Mouse (Mus musculus) heart, embryonic 13.5 days (tissue): Measurements from ENCODE around the gene Dpy19l1. TPM values are rescaled to one million over a fixed set of nuclear protein-coding genes. Genes with fewer than 3 reads are reported as not detected.

Experiments used
- ATAC-seq: fragments of 200-750 bp; cut with Nextera tagmentation; 2 replicates; pipeline ENCODE4 v1.8.0; 2017; ENCODE audit warnings: moderate TSS enrichment; ENCODE audit not compliant: insufficient number of reproducible peaks, low FRiP score, low TSS enrichment; ENCODE audit errors: extremely low read depth
- H3K27ac ChIP-seq: fragments of 300-500 bp; sonication (generic); replicated peaks from 2 replicates; pipeline ENCODE4 v1.5.1; 2015; ENCODE audit warnings: moderate library complexity, mild to moderate bottlenecking, inconsistent platforms
- H3K27me3 ChIP-seq: fragments of 300-500 bp; sonication (generic); replicated peaks from 2 replicates; pipeline ENCODE4 v1.6.1; 2015; ENCODE audit warnings: mild to moderate bottlenecking, inconsistent platforms
- H3K36me3 ChIP-seq: fragments of 300-500 bp; sonication (generic); 2 replicates; pipeline ENCODE4 v1.6.1; 2015; ENCODE audit warnings: mild to moderate bottlenecking, inconsistent platforms
- H3K4me1 ChIP-seq: fragments of 300-500 bp; sonication (generic); 2 replicates; pipeline ENCODE4 v1.6.1; 2015; ENCODE audit warnings: inconsistent platforms
- H3K4me2 ChIP-seq: fragments of 300-500 bp; sonication (generic); 2 replicates; pipeline ENCODE4 v1.6.1; 2015; ENCODE audit warnings: inconsistent platforms, mild to moderate bottlenecking, moderate library complexity
- H3K4me3 ChIP-seq: fragments of 300-500 bp; sonication (generic); 2 replicates; pipeline ENCODE4 v1.5.1; 2015; ENCODE audit warnings: moderate library complexity, mild to moderate bottlenecking, inconsistent platforms
- H3K9ac ChIP-seq: fragments of 300-500 bp; sonication (generic); 2 replicates; pipeline ENCODE4 v1.6.1; 2015; ENCODE audit warnings: inconsistent platforms, mild to moderate bottlenecking, moderate library complexity
- H3K9me3 ChIP-seq: fragments of 300-500 bp; sonication (generic); 2 replicates; pipeline ENCODE4 v1.6.1; 2016; ENCODE audit warnings: inconsistent platforms
- WGBS: fragments of 180-500 bp; shearing (Covaris S2); methylation state at CpG from one replicate; pipeline ENCODE4 v1.1.7; 2015; ENCODE audit warnings: mixed read lengths; 5-methylcytosine and 5-hydroxymethylcytosine counted together
- polyA plus RNA-seq: library from polyadenylated mRNA; unstranded; fragments of >200 nt; fragmentation: Nextera tagmentation; extraction: Ambion mirVana; gene quantifications from 2 replicates; pipeline ENCODE4 v1.2.1, GENCODE M21; 2015

The Dpy19l1 gene
- polyA plus RNA-seq, 1 experiment from 2014 or later, result 5.8 TPM

DNA sequence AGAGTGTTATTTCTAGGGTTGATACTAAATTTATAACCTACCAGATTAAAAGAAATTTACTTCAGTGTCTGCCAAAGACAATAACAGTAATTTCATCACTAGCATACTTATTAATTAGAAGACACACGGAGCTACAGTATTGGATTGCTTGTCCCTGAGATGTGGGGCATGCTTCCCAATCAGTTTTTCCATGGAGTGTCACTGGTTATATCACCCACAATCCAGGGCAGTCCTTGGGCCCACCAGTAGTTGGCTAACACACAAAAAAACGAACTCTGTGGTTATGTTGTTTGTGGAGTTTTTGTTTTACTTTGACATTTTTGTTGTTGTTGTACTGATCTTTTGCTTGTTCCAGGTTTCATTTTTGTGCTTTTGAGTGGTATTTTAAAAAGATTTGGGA lies 1.4 kb upstream of the Dpy19l1 start:
- ATAC-seq, result no peak
- Histone ChIP-seq H3K4me1 (peaks cover 29% of the 10 kb centered on the region), H3K27me3 (no peaks in the 10 kb centered on the region), H3K4me2 (no peak overlapping the region), H3K9me3 (no peaks in the 10 kb centered on the region), H3K27ac (no peak overlapping the region), H3K36me3 (no peaks in the 10 kb centered on the region), H3K4me3 (no peak overlapping the region), H3K9ac (no peak overlapping the region)
- 67% methylated on average over 2 of the region's 2 CpGs for WGBS

- Histone ChIP-seq H3K9ac (peak overlapping the region; percentile 92), H3K4me2 (peak overlapping the region; percentile 83), H3K4me3 (peak overlapping the region; percentile 76), H3K27me3 (no peaks in the 10 kb centered on the region), H3K4me1 (peaks cover 30% of the 10 kb centered on the region), H3K27ac (peak overlapping the region; percentile 89), H3K36me3 (no peaks in the 10 kb centered on the region), H3K9me3 (no peaks in the 10 kb centered on the region)
- WGBS, result 11% methylated on average over 5 of the region's 5 CpGs
- no peak for ATAC-seq
These were observed 899 bp upstream of the Dpy19l1 start for GRCm38 (mm10) chr9:24503858-24504219.

- H3K4me2 ChIP-seq, result peak overlapping the region; percentile 83
These were observed 352 bp downstream of the Dpy19l1 start for GRCm38 (mm10) chr9:24502571-24503004.

GRCm38 (mm10) chr9:24501618-24502017 lies 1.3 kb downstream of the Dpy19l1 start:
- Histone ChIP-seq H3K36me3 (no peaks in the 10 kb centered on the region), H3K4me1 (peaks cover 30% of the 10 kb centered on the region), H3K27me3 (no peaks in the 10 kb centered on the region), H3K9ac (peak overlapping the region; percentile 92), H3K4me3 (peak overlapping the region; percentile 76), H3K27ac (no peak overlapping the region), H3K9me3 (no peaks in the 10 kb centered on the region), H3K4me2 (peak overlapping the region; percentile 83)
- ATAC-seq, result no peak
- WGBS, result 51% methylated on average over 2 of the region's 2 CpGs

More at GRCm38 (mm10) chr9:24502571-24503004, 352 bp downstream of the Dpy19l1 start:
- peak overlapping the region; percentile 93 for H3K27ac ChIP-seq
- H3K4me3 ChIP-seq, result peak overlapping the region; percentile 76
- H3K9ac ChIP-seq, result peak overlapping the region; percentile 92
- H3K9me3 ChIP-seq, result no peaks in the 10 kb centered on the region
- ATAC-seq, result peak; percentile 76
- H3K36me3 ChIP-seq, result no peaks in the 10 kb centered on the region
- H3K4me1 ChIP-seq, result peaks cover 30% of the 10 kb centered on the region
- under 1% methylated on average over 48 of the region's 48 CpGs for WGBS
- H3K27me3 ChIP-seq, result no peaks in the 10 kb centered on the region

GRCm38 (mm10) chr9:24496226-24496625 lies 6.7 kb downstream of the Dpy19l1 start:
- Histone ChIP-seq H3K27ac (no peak overlapping the region), H3K4me2 (no peak overlapping the region), H3K4me3 (no peak overlapping the region), H3K36me3 (no peaks in the 10 kb centered on the region), H3K27me3 (no peaks in the 10 kb centered on the region), H3K9me3 (no peaks in the 10 kb centered on the region), H3K4me1 (peaks cover 31% of the 10 kb centered on the region), H3K9ac (no peak overlapping the region)
- WGBS, result 84% methylated on average over 2 of the region's 2 CpGs
- no peak for ATAC-seq

GRCm38 (mm10) chr9:24490516-24490915 lies 12.4 kb downstream of the Dpy19l1 start:
- 72% methylated on average over 5 of the region's 5 CpGs for WGBS
- Histone ChIP-seq H3K4me1 (peaks cover 27% of the 10 kb centered on the region), H3K4me2 (no peak overlapping the region), H3K4me3 (no peak overlapping the region), H3K27ac (no peak overlapping the region), H3K27me3 (no peaks in the 10 kb centered on the region), H3K9ac (no peak overlapping the region), H3K36me3 (no peaks in the 10 kb centered on the region), H3K9me3 (no peaks in the 10 kb centered on the region)
- no peak for ATAC-seq

DNA sequence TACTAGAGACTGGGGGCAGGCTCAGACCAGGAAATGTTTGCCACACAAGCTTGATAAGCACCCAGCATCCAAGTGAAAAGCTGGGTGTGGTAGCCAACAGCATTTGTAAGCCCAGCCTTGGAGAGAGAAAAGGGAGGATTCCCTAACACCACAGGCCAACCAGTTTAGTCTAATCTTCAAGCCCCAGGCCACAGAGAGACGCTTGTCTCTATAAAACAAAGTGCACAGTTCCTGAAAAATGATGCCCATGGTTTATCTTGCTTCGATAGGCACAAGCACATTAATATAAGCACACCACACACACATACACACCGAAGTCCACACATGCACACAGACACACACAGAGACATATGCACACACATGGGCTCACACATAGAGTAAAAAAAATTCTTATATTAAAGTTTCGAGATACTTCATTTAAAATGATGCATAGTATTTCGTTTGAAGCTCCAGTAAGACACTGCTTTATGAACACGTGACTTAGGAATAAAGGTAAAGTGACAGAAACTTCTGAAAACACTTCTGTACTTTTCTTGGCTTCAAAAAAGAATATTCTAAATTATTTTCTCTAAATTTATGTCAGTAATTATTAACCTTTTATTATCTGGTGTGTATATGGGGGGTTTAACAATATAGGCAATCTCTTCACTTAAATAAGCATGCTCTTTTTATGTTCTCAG lies 14.4 kb downstream of the Dpy19l1 start:
- H3K27ac ChIP-seq, result no peak overlapping the region

GRCm38 (mm10) chr9:24482375-24482774 lies 20.6 kb downstream of the Dpy19l1 start:
- Histone ChIP-seq H3K9ac (no peak overlapping the region), H3K27me3 (no peaks in the 10 kb centered on the region), H3K27ac (no peak overlapping the region), H3K4me2 (no peak overlapping the region), H3K36me3 (peaks cover 30% of the 10 kb centered on the region), H3K9me3 (no peaks in the 10 kb centered on the region), H3K4me1 (peaks cover 18% of the 10 kb centered on the region), H3K4me3 (no peak overlapping the region)
- ATAC-seq, result no peak
- 61% methylated on average over 5 of the region's 5 CpGs for WGBS

More for the DNA sequence above, 14.4 kb downstream of the Dpy19l1 start:
- peaks cover 23% of the 10 kb centered on the region for H3K4me1 ChIP-seq
- no peaks in the 10 kb centered on the region for H3K27me3 ChIP-seq
- no peaks in the 10 kb centered on the region for H3K36me3 ChIP-seq
- H3K9ac ChIP-seq, result no peak overlapping the region
- WGBS, result 82% methylated on average over 6 of the region's 6 CpGs
- no peak for ATAC-seq
- H3K4me3 ChIP-seq, result no peak overlapping the region
- H3K9me3 ChIP-seq, result no peaks in the 10 kb centered on the region
- H3K4me2 ChIP-seq, result no peak overlapping the region

GRCm38 (mm10) chr9:24477251-24477650 lies 25.7 kb downstream of the Dpy19l1 start:
- peaks cover 5% of the 10 kb centered on the region; the same call in 1 of the 2 replicates for H3K4me1 ChIP-seq
- H3K4me2 ChIP-seq, result no peak overlapping the region
- no peaks in the 10 kb centered on the region for H3K27me3 ChIP-seq
- ATAC-seq, result no peak
- no peak overlapping the region for H3K27ac ChIP-seq
- H3K4me3 ChIP-seq, result no peak overlapping the region
- H3K36me3 ChIP-seq, result peaks cover 36% of the 10 kb centered on the region
- 91% methylated on average over 2 of the region's 2 CpGs for WGBS
- H3K9me3 ChIP-seq, result no peaks in the 10 kb centered on the region
- no peak overlapping the region for H3K9ac ChIP-seq

DNA sequence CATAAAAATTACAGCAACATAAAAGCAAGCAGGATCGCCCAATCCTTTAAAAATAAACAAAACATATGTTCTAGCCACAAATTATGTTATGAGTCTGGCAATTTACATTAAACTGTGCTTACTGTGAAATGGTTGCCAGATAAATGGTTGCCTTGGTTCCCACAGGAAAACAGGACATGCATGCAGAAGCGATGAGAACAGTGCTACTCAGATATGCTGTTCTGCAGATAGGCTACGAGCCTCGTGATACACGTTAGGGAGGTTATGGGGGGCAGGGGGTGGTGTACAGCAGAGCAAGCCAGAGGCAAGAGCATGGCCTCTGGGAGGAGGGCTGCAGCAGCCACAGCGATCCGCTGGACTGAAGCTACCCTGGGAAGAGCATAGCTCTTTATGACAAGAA lies 29.1 kb downstream of the Dpy19l1 start:
- Histone ChIP-seq H3K27me3 (no peaks in the 10 kb centered on the region), H3K36me3 (peaks cover 13% of the 10 kb centered on the region), H3K9me3 (no peaks in the 10 kb centered on the region), H3K27ac (no peak overlapping the region), H3K9ac (no peak overlapping the region), H3K4me1 (peaks cover 3% of the 10 kb centered on the region; the same call in 1 of the 2 replicates), H3K4me3 (no peak overlapping the region), H3K4me2 (no peak overlapping the region)
- 62% methylated on average over 7 of the region's 7 CpGs for WGBS
- ATAC-seq, result no peak

GRCm38 (mm10) chr9:24472514-24472913 lies 30.4 kb downstream of the Dpy19l1 start:
- Histone ChIP-seq H3K4me3 (no peak overlapping the region), H3K27me3 (no peaks in the 10 kb centered on the region), H3K27ac (no peak overlapping the region), H3K36me3 (peaks cover 7% of the 10 kb centered on the region), H3K9me3 (no peaks in the 10 kb centered on the region), H3K4me1 (0 out of 2 replicates have a peak, but pooled peaks cover 2% of the 10 kb centered on the region), H3K4me2 (no peak overlapping the region), H3K9ac (no peak overlapping the region)
- 75% methylated on average over 3 of the region's 3 CpGs for WGBS
- no peak for ATAC-seq

- whole genome bisulfite sequencing, result 79% methylated on average over 5 of the region's 5 CpGs
- H3K4me1 ChIP-seq, result 0 out of 2 replicates have a peak, but pooled peaks cover 2% of the 10 kb centered on the region
- H3K27me3 ChIP-seq, result no peaks in the 10 kb centered on the region
- H3K9ac ChIP-seq, result no peak overlapping the region
- no peak overlapping the region for H3K4me3 ChIP-seq
- no peak for ATAC-seq
- H3K4me2 ChIP-seq, result no peak overlapping the region
- H3K9me3 ChIP-seq, result no peaks in the 10 kb centered on the region
- H3K27ac ChIP-seq, result no peak overlapping the region
- H3K36me3 ChIP-seq, result peaks cover 7% of the 10 kb centered on the region
These were observed 32.8 kb downstream of the Dpy19l1 start for GRCm38 (mm10) chr9:24470166-24470565.
